Mouse (Mus musculus): ENCODE measurements around the gene Nr1h2. TPM values are rescaled to one million over a fixed set of nuclear protein-coding genes. Genes with fewer than 3 reads are reported as not detected.

Gene Nr1h2
- total and polyA plus RNA-seq, 2 experiments from 2014 or later, result 50.5 to 76.4 TPM

DNA sequence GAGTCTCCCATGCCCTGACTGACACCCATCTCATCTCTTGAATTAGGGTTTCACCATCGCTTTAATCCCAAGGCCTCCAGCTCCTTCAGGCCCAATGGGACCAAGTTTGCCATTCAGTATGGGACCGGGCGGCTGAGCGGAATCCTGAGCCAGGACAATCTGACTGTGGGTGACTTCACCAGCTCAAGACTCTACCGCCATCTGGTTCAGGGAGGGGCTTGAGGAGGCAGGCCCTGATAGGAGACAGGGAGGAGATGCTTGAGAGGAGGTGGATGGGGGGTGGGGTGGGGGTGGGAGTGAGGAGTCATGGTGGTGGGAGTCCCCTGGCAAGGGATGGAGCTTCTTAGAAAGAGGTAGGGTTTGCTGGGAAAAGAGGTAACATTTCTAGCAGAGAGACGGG, 27.9 kb upstream of the Nr1h2 start:
- Histone ChIP-seq H3K27me3 (ENCODE audit: insufficient read depth, low read length) (no peaks in the 10 kb centered on the region), H3K27ac (no peak overlapping the region), H3K4me1 (ENCODE audit: insufficient read depth, low read length) (no peaks in the 10 kb centered on the region; the same call in 1 of the 2 replicates), H3K9me3 (ENCODE audit: low read length) (no peaks in the 10 kb centered on the region), H3K36me3 (ENCODE audit: insufficient read depth, low read length) (no peaks in the 10 kb centered on the region), H3K4me2 (ENCODE audit: low read depth, low read length) (no peak overlapping the region), H3K9ac (replicated peaks; ENCODE audit: low read length) (no peak overlapping the region), H3K4me3 (ENCODE audit: low read length) (no peak overlapping the region)
- ATAC-seq (no peak), DNase-seq (ENCODE audit: low spot score) (no peak)
- 84% methylated on average over 6 of the region's 6 CpGs for WGBS
- TF ChIP-seq CTCF (IDR thresholded peaks at IDR 0.05; ENCODE audit: low read depth), result no peak

GRCm38 (mm10) chr7:44576333-44576844, 22.6 kb upstream of the Nr1h2 start:
- no peak for ATAC-seq
- Histone ChIP-seq H3K4me3 (ENCODE audit: low read length) (no peak overlapping the region), H3K9me3 (ENCODE audit: low read length) (no peaks in the 10 kb centered on the region), H3K9ac (replicated peaks; ENCODE audit: low read length) (no peak overlapping the region), H3K4me2 (ENCODE audit: low read depth, low read length) (no peak overlapping the region), H3K4me1 (ENCODE audit: insufficient read depth, low read length) (no peaks in the 10 kb centered on the region), H3K27ac (no peak overlapping the region), H3K36me3 (ENCODE audit: insufficient read depth, low read length) (no peaks in the 10 kb centered on the region), H3K27me3 (ENCODE audit: insufficient read depth, low read length) (no peaks in the 10 kb centered on the region)
- WGBS, result 30% methylated on average over 5 of the region's 5 CpGs
- TF ChIP-seq CTCF (IDR thresholded peaks at IDR 0.05; ENCODE audit: low read depth), result peak; percentile 35; the same call in 1 of the 2 replicates
- DNase-seq (ENCODE audit: low spot score), result no peak

GRCm38 (mm10) chr7:44572956-44573484, 19.3 kb upstream of the Nr1h2 start:
- Histone ChIP-seq H3K36me3 (ENCODE audit: insufficient read depth, low read length) (no peaks in the 10 kb centered on the region), H3K27me3 (ENCODE audit: insufficient read depth, low read length) (no peaks in the 10 kb centered on the region), H3K9me3 (ENCODE audit: low read length) (no peaks in the 10 kb centered on the region), H3K4me1 (ENCODE audit: insufficient read depth, low read length) (no peaks in the 10 kb centered on the region), H3K4me3 (ENCODE audit: low read length) (no peak overlapping the region), H3K27ac (no peak overlapping the region), H3K4me2 (ENCODE audit: low read depth, low read length) (no peak overlapping the region), H3K9ac (replicated peaks; ENCODE audit: low read length) (no peak overlapping the region)
- no peak for ATAC-seq
- no peak for DNase-seq (ENCODE audit: low spot score)
- TF ChIP-seq CTCF (IDR thresholded peaks at IDR 0.05; ENCODE audit: low read depth), result no peak
- 76% methylated on average over 5 of the region's 5 CpGs for WGBS

- Histone ChIP-seq H3K4me3 (ENCODE audit: low read length) (no peak within 1 kb of the TSS), H3K9ac (replicated peaks; ENCODE audit: low read length) (no peak within 1 kb of the TSS), H3K9me3 (ENCODE audit: low read length) (no peaks in the 10 kb centered on the region), H3K4me1 (ENCODE audit: insufficient read depth, low read length) (no peaks in the 10 kb centered on the region), H3K36me3 (ENCODE audit: insufficient read depth, low read length) (no peaks in the 10 kb centered on the region), H3K4me2 (ENCODE audit: low read depth, low read length) (no peak within 1 kb of the TSS), H3K27me3 (ENCODE audit: insufficient read depth, low read length) (no peaks in the 10 kb centered on the region), H3K27ac (no peak within 1 kb of the TSS)
- 32% methylated on average over 7 of the region's 7 CpGs for WGBS
- TF ChIP-seq CTCF (IDR thresholded peaks at IDR 0.05; ENCODE audit: low read depth), result no peak
- no peak for ATAC-seq
- no peak for DNase-seq (ENCODE audit: low spot score)
Measured at GRCm38 (mm10) chr7:44572213-44572701, 18.5 kb upstream of the Nr1h2 start, which contains the start of gene Napsa. Napsa (plus strand) TSS chr7:44572380.

GRCm38 (mm10) chr7:44571811-44572210, 18.1 kb upstream of the Nr1h2 start:
- H3K27me3 ChIP-seq (ENCODE audit: insufficient read depth, low read length), result no peaks in the 10 kb centered on the region
- no peak for DNase-seq (ENCODE audit: low spot score)
- no peak overlapping the region for H3K4me3 ChIP-seq (ENCODE audit: low read length)
- no peak for TF ChIP-seq CTCF (IDR thresholded peaks at IDR 0.05; ENCODE audit: low read depth)
- no peaks in the 10 kb centered on the region for H3K4me1 ChIP-seq (ENCODE audit: insufficient read depth, low read length)
- H3K9ac ChIP-seq (replicated peaks; ENCODE audit: low read length), result no peak overlapping the region
- H3K27ac ChIP-seq, result no peak overlapping the region
- ATAC-seq, result no peak
- H3K4me2 ChIP-seq (ENCODE audit: low read depth, low read length), result no peak overlapping the region
- WGBS, result 23% methylated on average over 4 of the region's 4 CpGs
- no peaks in the 10 kb centered on the region for H3K9me3 ChIP-seq (ENCODE audit: low read length)
- no peaks in the 10 kb centered on the region for H3K36me3 ChIP-seq (ENCODE audit: insufficient read depth, low read length)

DNA sequence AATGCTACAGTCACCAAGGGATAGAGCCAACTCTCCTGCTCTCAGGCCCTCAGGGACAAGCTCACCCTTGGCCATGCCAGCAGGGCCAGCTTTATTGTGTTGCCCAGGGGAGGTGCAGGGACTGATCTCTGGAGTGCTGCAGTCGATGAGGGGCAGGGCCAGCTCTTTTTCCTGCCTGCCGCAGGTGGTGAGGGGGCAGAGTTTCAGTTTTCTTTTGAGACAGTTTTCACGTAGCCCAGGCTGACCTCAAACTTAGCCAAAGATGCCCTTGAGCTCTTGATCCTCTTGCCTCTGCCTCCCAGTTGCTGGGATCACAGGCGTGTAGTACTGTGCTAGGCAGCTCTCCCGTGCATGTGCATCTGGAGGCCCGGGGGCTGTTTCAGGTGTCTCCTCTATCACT, 17.2 kb upstream of the Nr1h2 start:
- 89% methylated on average over 6 of the region's 6 CpGs for WGBS
- no peaks in the 10 kb centered on the region for H3K36me3 ChIP-seq (ENCODE audit: insufficient read depth, low read length)
- no peak overlapping the region for H3K27ac ChIP-seq
- H3K4me2 ChIP-seq (ENCODE audit: low read depth, low read length), result no peak overlapping the region
- no peak overlapping the region for H3K9ac ChIP-seq (replicated peaks; ENCODE audit: low read length)
- no peak for TF ChIP-seq CTCF (IDR thresholded peaks at IDR 0.05; ENCODE audit: low read depth)
- ATAC-seq (no peak), DNase-seq (ENCODE audit: low spot score) (no peak)
- H3K9me3 ChIP-seq (ENCODE audit: low read length), result no peaks in the 10 kb centered on the region
- no peaks in the 10 kb centered on the region for H3K4me1 ChIP-seq (ENCODE audit: insufficient read depth, low read length)
- no peaks in the 10 kb centered on the region for H3K27me3 ChIP-seq (ENCODE audit: insufficient read depth, low read length)
- H3K4me3 ChIP-seq (ENCODE audit: low read length), result no peak overlapping the region

DNA sequence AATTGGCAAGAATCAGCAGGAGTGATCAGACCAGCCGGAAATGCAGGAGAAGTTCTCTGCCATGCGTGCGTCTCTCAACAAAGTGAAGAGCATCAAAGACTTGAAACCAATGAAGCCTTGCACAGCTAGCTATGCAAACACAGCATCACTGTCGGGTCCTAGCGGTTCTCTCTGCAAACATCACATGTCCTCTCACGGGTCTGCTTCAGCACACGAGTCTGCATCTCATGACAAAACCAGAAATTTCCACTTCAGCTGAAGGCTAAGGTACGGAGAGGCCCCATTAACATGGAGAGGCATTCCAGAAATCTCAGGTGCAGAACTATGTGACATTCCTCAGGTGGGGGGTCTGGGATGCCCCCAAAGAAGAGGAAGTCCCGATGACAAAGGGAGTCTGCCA, 15.1 kb upstream of the Nr1h2 start:
- Histone ChIP-seq H3K4me1 (ENCODE audit: insufficient read depth, low read length) (no peaks in the 10 kb centered on the region), H3K4me2 (ENCODE audit: low read depth, low read length) (no peak overlapping the region), H3K4me3 (ENCODE audit: low read length) (no peak overlapping the region), H3K27ac (no peak overlapping the region), H3K36me3 (ENCODE audit: insufficient read depth, low read length) (no peaks in the 10 kb centered on the region), H3K9me3 (ENCODE audit: low read length) (no peaks in the 10 kb centered on the region), H3K9ac (replicated peaks; ENCODE audit: low read length) (no peak overlapping the region), H3K27me3 (ENCODE audit: insufficient read depth, low read length) (no peaks in the 10 kb centered on the region)
- DNase-seq (ENCODE audit: low spot score) (no peak), ATAC-seq (no peak)
- 77% methylated on average over 9 of the region's 9 CpGs for WGBS
- no peak for TF ChIP-seq CTCF (IDR thresholded peaks at IDR 0.05; ENCODE audit: low read depth)

Data from hindbrain, postnatal 0 days (tissue).